Mouse (Mus musculus): Measurements from ENCODE around the gene Ech1. TPM values are rescaled to one million over a fixed set of nuclear protein-coding genes. Genes with fewer than 3 reads are reported as not detected.

Gene Ech1
- 100 to 1,000 TPM in 1 of 2 experiments, 10 to 100 TPM in 1; 75.3 to 378 TPM for polyA plus RNA-seq (2012; fragmentation: generic; extraction: Trizol)

DNA sequence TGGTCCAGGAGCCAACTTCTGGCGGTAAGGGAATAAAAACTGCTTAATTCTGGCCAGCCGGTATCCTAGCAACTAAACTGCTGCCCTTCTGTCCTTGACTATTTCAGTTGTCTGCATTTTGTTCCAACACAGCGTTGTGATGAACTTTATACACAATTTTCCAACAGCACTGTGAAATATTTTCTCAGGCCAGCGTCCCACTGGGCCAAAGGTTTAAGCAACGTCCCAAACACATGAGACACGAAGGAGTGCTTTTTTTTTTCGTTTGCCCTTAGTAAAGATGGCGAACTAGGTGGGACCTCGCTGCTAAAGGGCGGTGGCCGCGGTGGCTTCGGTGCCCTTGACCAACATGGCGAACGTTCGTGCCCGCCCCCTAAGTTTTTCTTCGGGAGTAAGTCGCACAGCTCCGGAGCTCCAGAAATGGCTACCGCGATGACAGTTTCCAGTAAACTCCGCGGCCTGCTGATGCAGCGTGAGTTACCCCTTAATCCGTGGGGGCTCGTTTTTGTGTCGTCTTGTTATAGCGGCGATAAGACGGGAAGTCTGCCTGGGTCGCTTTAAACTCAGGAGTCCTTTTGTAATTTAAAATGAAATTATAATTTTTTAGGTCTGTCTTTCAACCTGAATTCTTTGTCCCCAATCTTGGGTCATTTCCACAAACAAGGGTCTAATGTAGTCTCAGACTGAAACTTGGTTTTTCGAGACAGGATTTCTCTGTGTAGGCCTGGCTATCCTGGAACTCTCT lies at the start of gene Ech1:
TSS of gene Ech1 (plus strand) at position 277 of the 745 bp plus-strand sequence.

DNA sequence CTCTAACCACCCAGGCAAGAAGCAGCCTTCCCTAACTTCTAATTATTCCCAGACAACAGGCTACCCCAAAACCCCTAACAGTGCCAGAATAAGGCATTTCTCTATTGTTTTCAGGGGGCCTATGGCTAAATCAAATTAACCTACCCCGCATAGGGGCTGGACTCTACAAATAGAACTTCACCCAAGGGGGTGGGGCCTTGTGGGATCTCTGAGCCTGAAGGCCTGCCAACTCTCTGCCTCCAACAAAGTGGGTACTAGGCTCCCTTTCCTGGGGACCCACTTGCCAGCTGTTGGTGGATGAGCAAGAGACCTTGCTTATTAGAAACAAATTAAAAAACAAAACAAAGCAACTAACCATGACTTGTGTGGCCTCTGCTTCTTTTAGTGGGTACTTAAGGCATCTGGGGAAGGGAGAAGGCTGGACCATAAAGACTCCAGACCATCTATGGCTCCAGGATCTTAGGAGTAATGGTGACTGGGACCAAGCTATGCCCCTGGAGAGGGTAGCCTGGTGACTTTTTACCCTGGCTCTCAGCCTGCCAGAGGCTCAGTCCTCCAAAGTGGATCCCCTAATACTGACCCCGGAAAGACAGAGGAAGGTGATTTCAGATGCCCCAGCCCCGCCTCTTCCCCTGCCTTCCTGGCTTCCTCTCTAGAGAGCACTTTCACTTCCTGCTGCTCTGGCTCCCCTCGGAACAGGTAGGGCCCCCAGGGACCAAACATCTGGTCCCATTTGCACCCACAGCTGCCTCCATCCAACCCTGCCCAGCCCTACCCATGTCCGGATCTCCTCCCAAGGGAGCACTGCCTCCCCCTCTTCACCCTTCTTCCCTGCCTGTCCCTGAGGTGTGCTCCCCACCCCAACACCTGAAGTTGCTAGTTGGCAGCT lies 36.5 kb upstream of the Ech1 start, which contains the start of gene Rinl:
TSS of gene Rinl (plus strand) at position 663 of the 889 bp plus-strand sequence.

DNA sequence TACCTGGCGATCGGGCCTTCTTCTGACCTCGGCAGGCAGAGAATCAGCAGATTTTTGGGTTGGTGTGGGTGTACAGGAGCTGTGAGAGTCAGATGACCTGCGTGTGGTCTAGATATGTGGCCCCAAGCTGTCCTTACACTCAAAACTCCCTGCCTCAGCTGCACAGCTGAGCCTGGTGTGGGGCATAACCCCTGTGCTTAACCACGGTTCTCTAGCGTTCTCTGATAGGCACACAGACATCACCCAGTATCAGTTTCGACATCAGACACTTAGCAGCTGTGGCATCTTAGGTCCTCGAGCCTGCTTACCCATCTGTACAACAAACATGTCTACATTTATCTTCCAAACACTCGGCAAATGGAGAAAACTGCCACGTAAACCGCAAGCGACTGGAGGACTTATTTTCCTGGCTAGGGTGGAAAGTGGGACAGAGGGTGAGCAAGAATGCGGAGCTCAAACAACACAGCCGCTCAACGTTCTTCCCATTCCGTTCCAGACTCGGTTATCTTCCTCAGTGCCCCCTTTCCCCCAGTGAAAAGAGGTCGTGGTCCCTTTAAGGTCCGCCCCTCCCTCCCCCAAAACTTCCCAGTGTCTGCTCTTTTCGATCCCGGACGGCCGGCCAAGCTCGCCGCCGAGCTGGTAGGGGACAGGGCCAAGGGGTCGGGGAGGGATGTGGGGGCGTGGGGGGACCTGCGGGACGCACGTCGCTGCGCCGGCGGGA lies 16.6 kb upstream of the Ech1 start, which contains the start of gene Hnrnpl:
TSS of gene Hnrnpl (plus strand) at position 321 of the 721 bp plus-strand sequence.

DNA sequence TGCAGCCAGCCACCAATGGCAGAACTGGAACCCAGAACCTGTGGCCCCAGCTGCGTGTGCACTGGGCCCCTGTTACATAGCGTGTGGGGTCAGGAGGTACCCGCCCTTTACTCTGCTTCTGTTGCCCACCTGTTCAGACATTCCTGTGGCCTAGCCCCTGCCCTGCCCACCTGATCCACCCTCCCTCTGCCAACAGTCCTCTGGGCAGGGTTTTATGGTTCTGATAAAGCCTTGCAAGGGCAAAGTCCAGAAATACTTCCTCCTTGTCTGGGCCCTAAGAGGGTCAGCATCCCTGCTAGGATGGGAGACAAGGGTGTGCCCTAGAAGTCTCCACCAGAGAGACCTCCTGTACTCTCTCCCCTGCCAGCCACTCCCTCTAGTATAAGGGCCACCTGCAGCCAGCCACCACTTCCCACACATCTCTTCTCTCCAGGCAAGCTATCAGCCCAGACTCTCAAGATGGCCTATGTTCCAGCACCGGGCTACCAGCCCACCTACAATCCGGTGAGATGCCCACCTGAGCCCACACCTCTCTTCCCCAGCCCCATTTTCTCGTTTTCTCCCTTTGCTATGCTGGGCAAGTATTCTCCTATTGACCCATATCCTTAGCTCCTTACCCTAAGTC lies 8.8 kb downstream of the Ech1 start, which contains the start of gene Lgals4:
TSS of gene Lgals4 (plus strand) at position 132 of the 625 bp plus-strand sequence.

DNA sequence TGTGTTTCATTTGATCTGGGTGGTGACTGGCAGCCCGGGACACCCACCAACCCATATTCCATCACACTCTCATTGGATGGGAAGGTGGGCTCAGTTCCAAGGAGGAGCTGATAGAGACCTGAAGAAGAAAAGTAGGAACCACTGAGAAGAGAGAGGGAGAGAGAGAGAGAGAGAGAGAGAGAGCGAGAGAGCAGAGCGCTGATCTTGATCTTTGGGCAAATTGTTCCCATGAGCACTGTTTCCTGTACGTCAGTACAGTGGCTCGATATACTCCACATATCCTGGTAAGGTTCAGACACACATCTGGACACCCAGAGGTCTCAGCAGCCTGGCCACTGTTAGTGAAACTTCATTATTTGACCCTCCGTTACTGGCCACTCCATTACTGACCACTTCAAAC lies 38.5 kb downstream of the Ech1 start, which contains the start of gene Lgals7:
TSS of gene Lgals7 (plus strand) at position 314 of the 400 bp plus-strand sequence.

DNA sequence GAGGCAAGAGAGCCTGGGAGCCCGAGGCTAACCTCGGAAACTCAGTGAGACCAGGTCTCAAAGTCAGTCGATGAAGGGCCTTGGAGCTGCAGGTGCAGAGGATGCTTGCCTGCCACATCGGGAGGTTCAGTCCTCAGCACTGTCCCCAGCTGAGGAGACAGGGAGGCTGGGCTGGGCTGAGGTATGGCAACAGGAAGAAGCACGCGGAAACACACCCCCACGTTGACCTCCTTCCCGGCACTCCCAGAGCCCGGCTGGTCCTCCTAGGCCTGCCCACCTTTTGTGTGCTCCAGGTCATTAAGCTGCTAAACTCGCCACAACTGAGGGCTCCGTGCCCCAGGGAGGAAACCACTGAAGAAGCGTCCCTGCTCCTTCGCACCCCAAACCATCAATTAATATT lies 56.2 kb downstream of the Ech1 start, which contains the start of gene Capn12:
TSS of gene Capn12 (plus strand) at position 224 of the 400 bp plus-strand sequence.

Other genes with a start within 250 kb of the Ech1 start
- 10 to 100 TPM; 14.8 to 48.1 TPM for gene Samd4b, start 227.1 kb upstream of the Ech1 start, polyA plus RNA-seq (2012; fragmentation: generic; extraction: Trizol)
- gene Pak4, start 227.0 kb upstream of the Ech1 start, polyA plus RNA-seq (2012; fragmentation: generic; extraction: Trizol): 10 to 100 TPM; 15.0 to 33.1 TPM
- gene Acp7, start 193.9 kb upstream of the Ech1 start, polyA plus RNA-seq (2012; fragmentation: generic; extraction: Trizol): not detected
- not detected for gene Fbxo27, start 132.4 kb upstream of the Ech1 start, polyA plus RNA-seq (2012; fragmentation: generic; extraction: Trizol)
- gene Fbxo17, start 108.4 kb upstream of the Ech1 start, polyA plus RNA-seq (2012; fragmentation: generic; extraction: Trizol): 1 to 10 TPM in 1 of 2 experiments, under 1 TPM in 1; 0.95 to 6.2 TPM
- 100 to 1,000 TPM; 146 to 201 TPM for gene Mrps12, start 83.4 kb upstream of the Ech1 start, polyA plus RNA-seq (2012; fragmentation: generic; extraction: Trizol)
- gene Sars2, start 83.2 kb upstream of the Ech1 start, polyA plus RNA-seq (2012; fragmentation: generic; extraction: Trizol): 10 to 100 TPM; 10.5 to 14.6 TPM
- gene Ccer2, start 69.0 kb upstream of the Ech1 start, polyA plus RNA-seq (2012; fragmentation: generic; extraction: Trizol): not detected
- gene Sirt2, start 58.5 kb upstream of the Ech1 start, polyA plus RNA-seq (2012; fragmentation: generic; extraction: Trizol): 100 to 1,000 TPM in 1 of 2 experiments, 10 to 100 TPM in 1; 54.4 to 105 TPM
- 10 to 100 TPM; 35.1 to 38.9 TPM for gene Nfkbib, start 57.7 kb upstream of the Ech1 start, polyA plus RNA-seq (2012; fragmentation: generic; extraction: Trizol)
- under 1 TPM; 0.05 to 0.70 TPM for gene Rinl, start 36.2 kb upstream of the Ech1 start, polyA plus RNA-seq (2012; fragmentation: generic; extraction: Trizol)
- gene Hnrnpl, start 16.7 kb upstream of the Ech1 start, polyA plus RNA-seq (2012; fragmentation: generic; extraction: Trizol): 100 to 1,000 TPM; 106 to 235 TPM
- gene Lgals4, start 8.6 kb downstream of the Ech1 start, polyA plus RNA-seq (2012; fragmentation: generic; extraction: Trizol): 1 to 10 TPM in 1 of 2 experiments, not detected in 1; 7.4 TPM
- 1 to 10 TPM in 1 of 2 experiments, under 1 TPM in 1; 0.15 to 2.3 TPM for gene Lgals7, start 38.6 kb downstream of the Ech1 start, polyA plus RNA-seq (2012; fragmentation: generic; extraction: Trizol)
- gene Capn12, start 56.2 kb downstream of the Ech1 start, polyA plus RNA-seq (2012; fragmentation: generic; extraction: Trizol): under 1 TPM; 0.54 to 0.87 TPM
- gene Actn4, start 137.1 kb downstream of the Ech1 start, polyA plus RNA-seq (2012; fragmentation: generic; extraction: Trizol): 100 to 1,000 TPM; 187 to 244 TPM
- gene Eif3k, start 156.6 kb downstream of the Ech1 start, polyA plus RNA-seq (2012; fragmentation: generic; extraction: Trizol): 100 to 1,000 TPM; 425 to 605 TPM
- under 1 TPM; 0.34 to 0.71 TPM for gene Map4k1, start 156.8 kb downstream of the Ech1 start, polyA plus RNA-seq (2012; fragmentation: generic; extraction: Trizol)

Data from C3H10T1/2 (cell line).